Mouse (Mus musculus) lung, postnatal 0 days (tissue): ENCODE measurements around the gene Man2a1. TPM values are rescaled to one million over a fixed set of nuclear protein-coding genes. Genes with fewer than 3 reads are reported as not detected.

ENCODE experiments used
- ATAC-seq: fragments of 200-750 bp; cut with Nextera tagmentation; 2 replicates; pipeline ENCODE4 v1.8.0; 2017; ENCODE audit warnings: moderate library complexity
- DNase-seq: peaks from one replicate; pipeline ENCODE4 v3.0.0-alpha.2; 2016; ENCODE audit warnings: low spot score
- H3K27ac ChIP-seq: fragments of 300-500 bp; sonication (generic); 2 replicates; pipeline ENCODE4 v1.5.1; 2014; ENCODE audit warnings: antibody characterized with exemption, mild to moderate bottlenecking, low read length, mixed read lengths
- H3K27me3 ChIP-seq: fragments of 300-500 bp; sonication (generic); replicated peaks from 2 replicates; pipeline ENCODE4 v1.6.1; 2014; ENCODE audit warnings: low read length, mixed read lengths; ENCODE audit not compliant: insufficient read depth
- H3K36me3 ChIP-seq: fragments of 300-500 bp; sonication (generic); 2 replicates; pipeline ENCODE4 v1.6.1; 2014; ENCODE audit warnings: low read length, mixed read lengths; ENCODE audit not compliant: insufficient read depth
- H3K4me1 ChIP-seq: fragments of 300-500 bp; sonication (generic); 2 replicates; pipeline ENCODE4 v1.6.1; 2014; ENCODE audit warnings: antibody characterized with exemption, low read depth, low read length, mixed read lengths; ENCODE audit not compliant: insufficient read depth
- H3K4me2 ChIP-seq: fragments of 300-500 bp; sonication (generic); replicated peaks from 2 replicates; pipeline ENCODE4 v1.6.1; 2014; ENCODE audit warnings: low read depth, mild to moderate bottlenecking, low read length, moderate library complexity, mixed read lengths
- H3K4me3 ChIP-seq: fragments of 300-500 bp; sonication (generic); 2 replicates; pipeline ENCODE4 v1.5.1; 2014; ENCODE audit warnings: low read depth, low read length
- H3K9ac ChIP-seq: fragments of 300-500 bp; sonication (generic); replicated peaks from 2 replicates; pipeline ENCODE4 v1.6.1; 2014; ENCODE audit warnings: low read depth, mild to moderate bottlenecking
- H3K9me3 ChIP-seq: fragments of 300-500 bp; sonication (generic); 2 replicates; pipeline ENCODE4 v1.6.1; 2016; ENCODE audit warnings: low read length, mixed read lengths
- CTCF ChIP-seq: IDR thresholded peaks from 2 replicates; pipeline ENCODE4 v1.5.1; 2016; ENCODE audit warnings: antibody characterized with exemption, mild to moderate bottlenecking
- EP300 ChIP-seq: IDR thresholded peaks from 2 replicates; pipeline ENCODE4 v1.6.1; 2016; ENCODE audit warnings: antibody characterized with exemption, mild to moderate bottlenecking, control low read depth
- WGBS: fragments of 180-500 bp; shearing (Covaris S2); extraction: QIAGEN DNeasy Blood & Tissue Kit; methylation state at CpG from one replicate; pipeline ENCODE4 v1.1.7; 2014; 5-methylcytosine and 5-hydroxymethylcytosine counted together
- polyA plus RNA-seq: library from polyadenylated mRNA; unstranded; fragments of >200 nt; fragmentation: Nextera tagmentation; extraction: Ambion mirVana; gene quantifications from 2 replicates; pipeline ENCODE4 v1.2.1, GENCODE M21; 2015

Man2a1 gene
- polyA plus RNA-seq, 1 experiment from 2014 or later: 9.7 TPM

- TF ChIP-seq CTCF: no peak
- TF ChIP-seq EP300: no peak
- no peaks in the 10 kb centered on the region for H3K4me1 ChIP-seq
- no peak overlapping the region for H3K4me3 ChIP-seq
- H3K9me3 ChIP-seq: no peaks in the 10 kb centered on the region
- DNase-seq (no peak), ATAC-seq (no peak)
- no peaks in the 10 kb centered on the region; the same call in 1 of the 2 replicates for H3K36me3 ChIP-seq
- no peak overlapping the region for H3K27ac ChIP-seq
- no peak overlapping the region for H3K9ac ChIP-seq
- 96% methylated on average over 9 of the region's 9 CpGs for WGBS
- H3K27me3 ChIP-seq: no peaks in the 10 kb centered on the region
- H3K4me2 ChIP-seq: no peak overlapping the region
These were observed 50.2 kb downstream of the Man2a1 start for GRCm38 (mm10) chr17:64650702-64651101.

GRCm38 (mm10) chr17:64653621-64654020 is 53.1 kb downstream of the Man2a1 start:
- DNase-seq (no peak), ATAC-seq (no peak)
- H3K4me1 ChIP-seq: no peaks in the 10 kb centered on the region
- H3K27me3 ChIP-seq: no peaks in the 10 kb centered on the region
- H3K4me2 ChIP-seq: no peak overlapping the region
- 94% methylated on average over 2 of the region's 2 CpGs for WGBS
- no peak for TF ChIP-seq EP300
- no peak for TF ChIP-seq CTCF
- peaks cover under 1% of the 10 kb centered on the region for H3K36me3 ChIP-seq
- no peak overlapping the region for H3K4me3 ChIP-seq
- H3K9me3 ChIP-seq: no peaks in the 10 kb centered on the region
- no peak overlapping the region for H3K27ac ChIP-seq
- H3K9ac ChIP-seq: no peak overlapping the region

GRCm38 (mm10) chr17:64659682-64660081 is 59.1 kb downstream of the Man2a1 start:
- Histone ChIP-seq H3K9ac (no peak overlapping the region), H3K27ac (no peak overlapping the region), H3K27me3 (no peaks in the 10 kb centered on the region), H3K4me3 (no peak overlapping the region), H3K36me3 (peaks cover 6% of the 10 kb centered on the region; the same call in 1 of the 2 replicates), H3K9me3 (no peaks in the 10 kb centered on the region), H3K4me2 (no peak overlapping the region), H3K4me1 (no peaks in the 10 kb centered on the region)
- 53% methylated on average over 4 of the region's 4 CpGs for WGBS
- DNase-seq (no peak), ATAC-seq (no peak)
- TF ChIP-seq CTCF: no peak
- no peak for TF ChIP-seq EP300

DNA sequence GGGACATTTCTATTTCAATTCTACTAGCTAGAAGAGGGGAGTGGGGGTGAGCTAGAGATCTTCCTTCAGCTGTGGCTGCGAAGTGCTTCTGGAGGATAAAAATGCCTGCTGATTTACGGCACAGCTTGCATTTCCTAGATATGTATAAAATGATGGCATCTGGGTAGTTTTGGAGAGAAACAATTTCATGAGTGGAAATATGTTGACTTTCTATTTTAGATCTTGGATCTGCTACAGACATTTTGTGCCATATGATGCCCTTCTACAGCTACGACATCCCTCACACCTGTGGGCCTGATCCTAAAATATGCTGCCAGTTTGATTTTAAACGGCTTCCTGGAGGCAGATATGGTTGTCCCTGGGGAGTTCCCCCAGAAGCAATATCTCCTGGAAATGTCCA is 66.0 kb downstream of the Man2a1 start:
- Histone ChIP-seq H3K9me3 (no peaks in the 10 kb centered on the region), H3K4me1 (no peaks in the 10 kb centered on the region), H3K9ac (no peak overlapping the region), H3K4me2 (no peak overlapping the region), H3K27me3 (no peaks in the 10 kb centered on the region), H3K4me3 (no peak overlapping the region), H3K27ac (no peak overlapping the region), H3K36me3 (peaks cover 33% of the 10 kb centered on the region)
- no peak for TF ChIP-seq EP300
- no peak for TF ChIP-seq CTCF
- no peak for ATAC-seq
- 95% methylated on average over 4 of the region's 4 CpGs for WGBS
- no peak for DNase-seq

DNA sequence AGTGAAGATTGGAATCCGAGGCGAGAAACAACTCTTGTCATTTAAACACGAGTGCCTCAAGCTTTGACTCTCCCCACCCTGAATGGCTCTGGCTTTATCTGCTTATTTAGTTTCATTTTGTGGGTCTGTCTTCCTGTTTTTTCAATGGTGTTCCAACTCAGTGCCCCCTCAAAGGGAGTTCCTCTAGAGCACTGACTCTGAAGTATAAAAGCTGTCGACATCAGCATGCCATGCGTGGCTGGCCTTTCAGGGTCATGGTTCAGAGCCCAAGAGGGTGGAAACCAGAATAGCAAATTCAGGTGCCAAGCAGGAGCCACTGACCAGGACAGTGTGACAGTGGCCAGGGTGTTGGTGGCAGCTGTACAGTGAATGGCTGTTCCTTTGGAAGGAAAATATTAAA is 68.0 kb downstream of the Man2a1 start:
- Histone ChIP-seq H3K4me2 (no peak overlapping the region), H3K36me3 (peaks cover 46% of the 10 kb centered on the region), H3K27ac (no peak overlapping the region), H3K4me1 (no peaks in the 10 kb centered on the region), H3K4me3 (no peak overlapping the region), H3K9me3 (no peaks in the 10 kb centered on the region), H3K27me3 (no peaks in the 10 kb centered on the region), H3K9ac (no peak overlapping the region)
- TF ChIP-seq EP300: no peak
- no peak for TF ChIP-seq CTCF
- ATAC-seq (no peak), DNase-seq (no peak)
- WGBS: 76% methylated on average over 5 of the region's 5 CpGs

DNA sequence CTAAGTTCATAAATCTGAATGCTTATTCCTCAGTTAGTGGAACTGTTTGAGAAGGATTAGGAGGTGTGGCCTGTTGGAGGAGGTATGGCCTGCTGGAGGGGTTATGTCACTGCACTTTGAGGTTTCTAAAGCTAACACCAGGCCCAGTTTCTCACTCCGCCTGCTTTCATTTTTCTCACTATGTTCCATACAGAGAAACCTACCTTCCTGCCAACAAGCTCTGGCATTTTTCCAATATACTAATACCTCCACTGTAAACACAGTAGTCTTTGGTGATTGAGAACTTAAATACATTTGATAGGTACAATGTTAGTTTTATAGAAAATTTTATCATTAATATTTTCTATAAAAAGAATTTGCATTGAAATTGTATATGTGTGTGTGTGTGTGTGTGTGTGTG is 73.9 kb downstream of the Man2a1 start:
- H3K4me3 ChIP-seq: no peak overlapping the region
- DNase-seq: no peak
- H3K27ac ChIP-seq: no peak overlapping the region
- no peak for TF ChIP-seq EP300
- H3K9ac ChIP-seq: no peak overlapping the region
- no peak overlapping the region for H3K4me2 ChIP-seq
- 86% methylated on average over 1 of the region's 1 CpGs for WGBS
- no peak for ATAC-seq
- H3K27me3 ChIP-seq: no peaks in the 10 kb centered on the region
- H3K36me3 ChIP-seq: peaks cover 49% of the 10 kb centered on the region
- H3K4me1 ChIP-seq: peaks cover 7% of the 10 kb centered on the region; the same call in 1 of the 2 replicates
- H3K9me3 ChIP-seq: no peaks in the 10 kb centered on the region

DNA sequence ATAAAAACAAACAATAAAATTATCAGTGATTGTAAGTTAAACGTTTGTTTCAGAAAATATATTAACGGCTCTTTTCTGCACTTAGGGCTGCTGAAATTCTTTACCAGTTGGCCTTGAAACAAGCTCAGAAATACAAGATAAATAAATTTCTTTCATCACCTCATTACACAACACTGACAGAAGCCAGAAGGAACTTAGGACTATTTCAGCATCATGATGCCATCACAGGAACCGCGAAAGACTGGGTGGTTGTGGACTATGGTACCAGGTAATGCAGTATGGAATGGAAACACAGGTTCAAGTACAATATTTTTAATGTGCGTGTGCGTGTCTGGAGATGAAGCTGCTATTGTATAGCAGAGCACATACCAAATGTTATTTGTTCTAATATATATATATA is 74.4 kb downstream of the Man2a1 start:
- no peak overlapping the region for H3K4me3 ChIP-seq
- peaks cover 43% of the 10 kb centered on the region for H3K36me3 ChIP-seq
- H3K27me3 ChIP-seq: no peaks in the 10 kb centered on the region
- ATAC-seq (no peak), DNase-seq (no peak)
- H3K9ac ChIP-seq: no peak overlapping the region
- H3K4me2 ChIP-seq: no peak overlapping the region
- no peak overlapping the region for H3K27ac ChIP-seq
- H3K9me3 ChIP-seq: no peaks in the 10 kb centered on the region
- no peak for TF ChIP-seq EP300
- TF ChIP-seq CTCF: no peak
- H3K4me1 ChIP-seq: peaks cover 7% of the 10 kb centered on the region; the same call in 1 of the 2 replicates
- 75% methylated on average over 6 of the region's 6 CpGs for WGBS
